Mouse (Mus musculus): Measurements from ENCODE around the gene Asic3.

DNA sequence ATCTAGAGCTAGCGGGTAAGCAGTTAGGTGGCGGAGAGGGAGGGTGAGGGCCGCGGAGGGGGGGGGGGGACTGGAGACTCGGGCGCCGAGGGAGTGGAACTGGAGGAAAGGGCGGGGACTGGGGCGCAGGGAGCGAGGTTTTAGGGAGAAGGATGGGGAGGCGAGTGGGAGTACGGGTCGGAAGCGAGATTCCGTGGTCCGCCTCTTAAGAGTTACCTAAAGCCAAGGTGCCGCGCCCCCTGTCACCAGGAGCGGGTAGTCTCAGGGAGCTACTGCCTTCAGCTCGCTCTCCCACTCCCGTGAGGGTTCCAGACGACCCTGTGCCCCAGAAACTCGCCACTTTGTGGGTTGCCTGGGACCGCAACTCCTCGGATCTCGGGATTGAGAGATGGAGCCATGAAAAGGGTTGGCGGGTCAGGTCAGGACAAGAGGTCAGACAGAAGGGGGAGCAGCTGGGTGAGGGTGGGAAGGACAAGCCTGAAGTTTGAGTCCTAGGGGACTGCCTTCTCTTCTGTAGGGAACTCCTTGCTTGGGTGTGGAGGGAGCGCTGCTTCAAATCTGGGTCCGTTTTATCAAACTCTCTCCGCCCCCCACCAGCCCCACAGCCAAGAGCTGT lies 12.3 kb downstream of the Asic3 start:
- TF ChIP-seq CTCF (IDR thresholded peaks at IDR 0.05; ENCODE audit: low read depth, low read length) (no peak), POLR2AphosphoS5 (IDR thresholded peaks at IDR 0.05; ENCODE audit: insufficient replicate concordance, low read depth, low read length) (no peak), TAL1 (conservative IDR thresholded peaks at IDR 0.05; ENCODE audit: low read depth, low read length) (no peak), GATA1 (IDR thresholded peaks at IDR 0.05; ENCODE audit: borderline replicate concordance, low read length) (no peak), GATA2 (IDR thresholded peaks at IDR 0.05; ENCODE audit: borderline replicate concordance, low read depth, low read length) (no peak)

Measured in G1E (cell line).